Mouse (Mus musculus) liver, postnatal 0 days (tissue): ENCODE measurements around the gene Chtf18. TPM values are rescaled to one million over a fixed set of nuclear protein-coding genes. Genes with fewer than 3 reads are reported as not detected.

Experiments
- ATAC-seq: fragments of 200-750 bp; cut with Nextera tagmentation; 2 replicates; pipeline ENCODE4 v1.8.0; 2017; ENCODE audit warnings: mild to moderate bottlenecking, moderate library complexity
- DNase-seq: peaks from one replicate; pipeline ENCODE4 v3.0.0-alpha.2; 2016
- H3K27ac ChIP-seq: fragments of 300-500 bp; sonication (generic); 2 replicates; pipeline ENCODE4 v1.5.1; 2014; ENCODE audit warnings: antibody characterized with exemption, moderate library complexity, mild to moderate bottlenecking, low read depth
- H3K27me3 ChIP-seq: fragments of 300-500 bp; sonication (generic); 2 replicates; pipeline ENCODE4 v1.6.1; 2014; ENCODE audit warnings: low read length, control low read depth, mixed read lengths; ENCODE audit not compliant: insufficient read depth
- H3K36me3 ChIP-seq: fragments of 300-500 bp; sonication (generic); replicated peaks from 2 replicates; pipeline ENCODE4 v1.6.1; 2014; ENCODE audit warnings: mild to moderate bottlenecking, control low read depth, low read length, moderate library complexity, mixed read lengths; ENCODE audit not compliant: insufficient read depth
- H3K4me1 ChIP-seq: fragments of 300-500 bp; sonication (generic); 2 replicates; pipeline ENCODE4 v1.6.1; 2014; ENCODE audit warnings: antibody characterized with exemption, mild to moderate bottlenecking, control low read depth; ENCODE audit not compliant: insufficient read depth
- H3K4me2 ChIP-seq: fragments of 300-500 bp; sonication (generic); 2 replicates; pipeline ENCODE4 v1.6.1; 2014; ENCODE audit warnings: low read depth, mild to moderate bottlenecking, low read length, moderate library complexity, mixed read lengths
- H3K4me3 ChIP-seq: fragments of 300-500 bp; sonication (generic); 2 replicates; pipeline ENCODE4 v1.5.1; 2014; ENCODE audit warnings: low read depth, low read length
- H3K9ac ChIP-seq: fragments of 300-500 bp; sonication (generic); replicated peaks from 2 replicates; pipeline ENCODE4 v1.6.1; 2014; ENCODE audit warnings: mild to moderate bottlenecking, moderate library complexity
- H3K9me3 ChIP-seq: fragments of 300-500 bp; sonication (generic); 2 replicates; pipeline ENCODE4 v1.6.1; 2016; ENCODE audit warnings: mild to moderate bottlenecking, control low read depth, low read length, mixed read lengths
- CTCF ChIP-seq: sonication (generic); IDR thresholded peaks from 2 replicates; pipeline ENCODE4 v1.5.1; 2016; ENCODE audit warnings: antibody characterized with exemption, low read depth
- EP300 ChIP-seq: IDR thresholded peaks from 2 replicates; pipeline ENCODE4 v1.6.1; 2016; ENCODE audit warnings: antibody characterized with exemption, low read depth, mild to moderate bottlenecking
- WGBS: fragments of 180-500 bp; shearing (Covaris S2); extraction: QIAGEN DNeasy Blood & Tissue Kit; methylation state at CpG from one replicate; pipeline ENCODE4 v1.1.7; 2014; ENCODE audit not compliant: insufficient replicate concordance; 5-methylcytosine and 5-hydroxymethylcytosine counted together
- polyA plus RNA-seq: library from polyadenylated mRNA; unstranded; fragments of >200 nt; fragmentation: Nextera tagmentation; extraction: Ambion mirVana; gene quantifications from 2 replicates; pipeline ENCODE4 v1.2.1, GENCODE M21; 2015

Gene Chtf18
- polyA plus RNA-seq, 1 experiment from 2014 or later, result 7.4 TPM

GRCm38 (mm10) chr17:25738861-25739260 lies 11.6 kb upstream of the Chtf18 start:
- no peak for TF ChIP-seq CTCF
- TF ChIP-seq EP300, result no peak
- no peak for DNase-seq
- H3K9ac ChIP-seq, result no peak overlapping the region
- H3K4me2 ChIP-seq, result no peak overlapping the region
- H3K27me3 ChIP-seq, result no peaks in the 10 kb centered on the region
- no peaks in the 10 kb centered on the region for H3K36me3 ChIP-seq
- H3K4me3 ChIP-seq, result no peak overlapping the region
- 70% methylated on average over 7 of the region's 7 CpGs for WGBS
- H3K27ac ChIP-seq, result no peak overlapping the region
- H3K4me1 ChIP-seq, result no peaks in the 10 kb centered on the region
- ATAC-seq, result no peak
- H3K9me3 ChIP-seq, result no peaks in the 10 kb centered on the region

DNA sequence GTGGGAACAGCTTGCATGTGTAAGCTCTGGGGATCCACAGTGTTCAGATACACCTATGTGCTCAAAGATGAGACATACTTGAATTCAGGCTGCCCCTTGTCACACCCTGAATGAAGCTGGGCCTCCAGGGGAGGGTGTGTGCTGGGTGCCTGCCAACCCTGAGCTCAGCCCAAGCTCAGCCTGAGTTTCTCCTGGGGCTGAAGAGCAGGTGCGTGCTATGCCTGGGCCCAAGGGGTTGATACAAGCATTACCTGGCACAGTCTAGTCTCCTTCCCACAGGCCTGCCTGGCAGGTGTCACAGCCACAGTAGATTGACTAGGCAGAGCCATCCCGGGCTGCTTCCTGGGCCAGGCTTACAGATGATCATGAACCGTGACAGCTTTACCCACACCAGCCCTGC lies 8.5 kb upstream of the Chtf18 start, which contains the start of gene Mslnl:
Mslnl (plus strand) TSS at position 298 of the 400 bp plus-strand sequence.
- no peak for DNase-seq
- no peak for ATAC-seq
- TF ChIP-seq EP300, result no peak
- TF ChIP-seq CTCF, result no peak
- H3K9ac ChIP-seq, result no peak within 1 kb of the TSS
- 0 out of 2 replicates have a peak, but pooled peaks cover 4% of the 10 kb centered on the region for H3K36me3 ChIP-seq
- no peaks in the 10 kb centered on the region for H3K27me3 ChIP-seq
- 75% methylated on average over 3 of the region's 3 CpGs for WGBS
- H3K4me3 ChIP-seq, result no peak within 1 kb of the TSS
- no peaks in the 10 kb centered on the region for H3K9me3 ChIP-seq
- H3K4me2 ChIP-seq, result no peak within 1 kb of the TSS
- no peak within 1 kb of the TSS for H3K27ac ChIP-seq
- H3K4me1 ChIP-seq, result no peaks in the 10 kb centered on the region

DNA sequence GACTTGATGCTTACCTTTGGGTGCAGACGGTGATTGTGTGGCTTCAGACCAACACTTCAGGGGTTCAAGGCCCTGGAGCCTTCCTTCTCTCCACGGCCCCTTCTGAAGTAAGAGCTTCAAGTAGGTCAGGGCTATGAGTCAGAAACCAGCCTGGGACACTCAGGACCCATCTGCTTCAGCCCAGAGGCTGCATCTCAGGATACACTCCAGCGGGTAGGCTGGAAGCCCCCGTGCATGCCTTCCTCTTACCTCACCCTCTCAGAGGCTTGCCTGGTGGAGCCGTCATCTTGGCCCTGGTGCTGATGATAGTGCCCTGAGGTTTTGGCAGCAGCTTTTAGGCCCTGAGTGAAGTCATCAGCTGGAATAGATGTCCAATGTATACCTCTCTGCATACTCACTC lies 8.0 kb upstream of the Chtf18 start:
- H3K4me2 ChIP-seq, result no peak overlapping the region
- ATAC-seq (no peak), DNase-seq (no peak)
- no peaks in the 10 kb centered on the region for H3K4me1 ChIP-seq
- no peaks in the 10 kb centered on the region for H3K27me3 ChIP-seq
- no peaks in the 10 kb centered on the region for H3K9me3 ChIP-seq
- no peak overlapping the region for H3K9ac ChIP-seq
- H3K36me3 ChIP-seq, result 0 out of 2 replicates have a peak, but pooled peaks cover 7% of the 10 kb centered on the region
- H3K27ac ChIP-seq, result no peak overlapping the region
- H3K4me3 ChIP-seq, result no peak overlapping the region
- no peak for TF ChIP-seq CTCF
- no peak for TF ChIP-seq EP300
- WGBS, result 74% methylated on average over 5 of the region's 5 CpGs

DNA sequence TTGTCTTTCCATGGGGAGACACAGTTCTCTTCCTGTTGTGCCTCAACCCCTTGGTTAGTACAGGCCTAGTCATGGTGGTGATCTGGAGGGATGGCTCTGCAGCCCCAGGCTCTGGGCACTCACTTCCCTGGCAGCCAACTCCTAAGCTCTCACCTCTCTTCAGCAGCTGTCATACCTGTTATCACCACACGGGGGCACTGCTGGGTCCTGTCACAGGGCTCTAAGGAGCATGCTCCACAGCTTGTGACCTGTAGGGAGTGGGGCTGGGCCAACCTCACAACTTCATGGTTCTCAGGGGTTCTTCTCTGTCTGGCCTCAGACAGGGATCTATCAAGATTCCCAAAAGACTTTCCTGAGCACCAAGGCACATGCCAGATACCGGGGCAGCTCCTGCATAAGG lies 4.9 kb upstream of the Chtf18 start:
- 30% methylated on average over 2 of the region's 2 CpGs for WGBS
- no peaks in the 10 kb centered on the region for H3K9me3 ChIP-seq
- ATAC-seq, result no peak

DNA sequence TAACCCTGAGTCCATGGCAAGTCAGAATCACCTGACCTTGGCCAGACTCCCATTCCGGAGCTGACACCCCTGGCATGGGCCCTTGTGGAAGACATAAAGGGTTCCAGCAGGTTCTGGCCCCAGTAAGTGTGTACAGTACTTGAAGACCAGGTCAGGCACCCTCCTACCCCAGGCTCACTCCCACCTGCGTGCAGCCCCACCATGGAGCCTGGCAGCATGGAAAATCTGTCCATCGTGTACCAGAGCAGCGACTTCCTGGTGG lies 721 bp upstream of the Chtf18 start:
- H3K4me3 ChIP-seq, result peak overlapping the region; percentile 57
- no peaks in the 10 kb centered on the region for H3K27me3 ChIP-seq
- H3K9ac ChIP-seq, result peak overlapping the region; percentile 89
- H3K4me2 ChIP-seq, result peak overlapping the region; percentile 93
- WGBS, result 12% methylated on average over 4 of the region's 4 CpGs
- peaks cover 18% of the 10 kb centered on the region for H3K4me1 ChIP-seq
- 0 out of 2 replicates have a peak, but pooled peaks cover 7% of the 10 kb centered on the region for H3K36me3 ChIP-seq
- DNase-seq (no peak), ATAC-seq (no peak)
- H3K27ac ChIP-seq, result peak overlapping the region; percentile 70
- TF ChIP-seq EP300 (no peak), CTCF (no peak)
- H3K9me3 ChIP-seq, result no peaks in the 10 kb centered on the region

More for the DNA sequence above, 4.9 kb upstream of the Chtf18 start:
- H3K36me3 ChIP-seq, result 0 out of 2 replicates have a peak, but pooled peaks cover 7% of the 10 kb centered on the region
- no peak overlapping the region for H3K27ac ChIP-seq
- H3K4me2 ChIP-seq, result no peak overlapping the region
- no peak overlapping the region for H3K4me3 ChIP-seq
- H3K27me3 ChIP-seq, result no peaks in the 10 kb centered on the region
- peak; percentile 89 for DNase-seq
- TF ChIP-seq EP300 (no peak), CTCF (peak; percentile 97)
- H3K4me1 ChIP-seq, result peaks cover 10% of the 10 kb centered on the region
- no peak overlapping the region for H3K9ac ChIP-seq

DNA sequence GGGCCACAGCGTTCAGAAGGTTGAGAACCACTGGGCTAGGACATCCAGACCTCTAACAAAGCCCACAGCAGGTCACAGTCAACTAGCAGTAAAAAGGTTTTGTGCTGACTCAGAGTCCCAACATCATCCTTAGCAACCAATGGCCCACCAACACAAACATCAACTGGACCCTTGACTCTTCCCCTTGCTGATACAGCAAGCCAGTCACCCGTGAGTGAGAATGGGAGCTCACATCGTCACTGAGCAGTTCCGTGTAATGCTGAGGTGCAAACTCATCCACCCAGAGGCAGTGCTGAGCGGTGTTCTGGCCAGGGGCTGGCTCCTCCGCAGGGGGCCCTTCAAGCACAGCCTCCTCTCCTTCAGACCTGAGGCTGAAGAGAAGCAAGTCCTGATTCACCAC lies 2.0 kb downstream of the Chtf18 start:
- 80% methylated on average over 6 of the region's 6 CpGs for WGBS
- no peak overlapping the region for H3K4me2 ChIP-seq

GRCm38 (mm10) chr17:25723919-25724318 lies 3.3 kb downstream of the Chtf18 start:
- 86% methylated on average over 7 of the region's 7 CpGs for WGBS
- DNase-seq (no peak), ATAC-seq (no peak)
- H3K27me3 ChIP-seq, result no peaks in the 10 kb centered on the region
- H3K4me2 ChIP-seq, result no peak overlapping the region
- TF ChIP-seq EP300 (no peak), CTCF (peak; percentile 45)
- H3K27ac ChIP-seq, result no peak overlapping the region
- no peaks in the 10 kb centered on the region; the same call in none of the 2 replicates for H3K36me3 ChIP-seq
- H3K9ac ChIP-seq, result no peak overlapping the region; the same call in 1 of the 2 replicates
- H3K9me3 ChIP-seq, result no peaks in the 10 kb centered on the region
- H3K4me1 ChIP-seq, result peaks cover 18% of the 10 kb centered on the region
- H3K4me3 ChIP-seq, result no peak overlapping the region

More for the DNA sequence above, 2.0 kb downstream of the Chtf18 start:
- no peaks in the 10 kb centered on the region for H3K27me3 ChIP-seq
- no peak overlapping the region for H3K27ac ChIP-seq
- H3K4me3 ChIP-seq, result no peak overlapping the region
- H3K36me3 ChIP-seq, result no peaks in the 10 kb centered on the region; the same call in 1 of the 2 replicates
- ATAC-seq (no peak), DNase-seq (no peak)
- TF ChIP-seq EP300, result no peak
- TF ChIP-seq CTCF, result no peak
- H3K9ac ChIP-seq, result no peak overlapping the region
- H3K9me3 ChIP-seq, result no peaks in the 10 kb centered on the region
- H3K4me1 ChIP-seq, result peaks cover 18% of the 10 kb centered on the region
